In genomic region chr14:121205459-121205858, GRCm38 (mm10) we compare ENCODE assay signal across 22 mouse cellular contexts.
DNase-seq lines count a peak whose midpoint lies in the region; ATAC-seq and TF ChIP-seq lines count a peak whose summit lies in the region.
"Had no signal": no experiment of that assay in that cellular context is flagged by ENCODE, and none has a peak within 500 bp of the region (broad histone marks: within the 10 kb centered on the region; RNA-seq: fewer than 3 reads in every experiment).

No protein-coding gene starts in this region.

- no peaks in the 10 kb centered on the region for H3K27me3 ChIP-seq in embryonic facial prominence, embryonic 12.5 days
- H3K27me3 ChIP-seq in embryonic facial prominence, embryonic 10.5 days (replicated peaks; ENCODE audit: low read depth, poor library complexity, severe bottlenecking), result no peaks in the 10 kb centered on the region
- no peaks in the 10 kb centered on the region for H3K27me3 ChIP-seq in limb, embryonic 12.5 days
- no peaks in the 10 kb centered on the region for H3K27me3 ChIP-seq in limb, embryonic 10.5 days (ENCODE audit: low read depth, poor library complexity, severe bottlenecking)
- H3K27me3 ChIP-seq: hindbrain, embryonic 15.5 days; midbrain, embryonic 15.5 days; stomach, embryonic 15.5 days had no signal

- ATAC-seq in embryonic facial prominence, embryonic 12.5 days (ENCODE audit: insufficient number of reproducible peaks, insufficient read depth, low FRiP score, low TSS enrichment), result no peak
- no peak for ATAC-seq in limb, embryonic 12.5 days (ENCODE audit: insufficient number of reproducible peaks, insufficient read depth, low FRiP score, low TSS enrichment, low read depth)
- ATAC-seq: intestine, embryonic 16.5 days; midbrain, embryonic 15.5 days had no signal

- no peak overlapping the region for H3K4me3 ChIP-seq in embryonic facial prominence, embryonic 12.5 days
- H3K4me3 ChIP-seq in embryonic facial prominence, embryonic 10.5 days, result no peak overlapping the region
- no peak overlapping the region for H3K4me3 ChIP-seq in limb, embryonic 12.5 days (replicated peaks)
- no peak overlapping the region for H3K4me3 ChIP-seq in limb, embryonic 10.5 days
- H3K4me3 ChIP-seq in embryonic fibroblast, embryonic 13.5 days (ENCODE audit: insufficient read depth, low read length), result no peak overlapping the region
- H3K4me3 ChIP-seq: forebrain, embryonic 10.5 days; hindbrain, embryonic 15.5 days; midbrain, embryonic 15.5 days; stomach, embryonic 15.5 days had no signal

- H3K4me2 ChIP-seq in embryonic facial prominence, embryonic 12.5 days (replicated peaks), result no peak overlapping the region
- no peak overlapping the region for H3K4me2 ChIP-seq in limb, embryonic 12.5 days
- H3K4me2 ChIP-seq: hindbrain, embryonic 15.5 days; midbrain, embryonic 15.5 days; stomach, embryonic 15.5 days had no signal

- peak overlapping the region; percentile 75 for H3K27ac ChIP-seq in embryonic facial prominence, embryonic 12.5 days
- no peak overlapping the region for H3K27ac ChIP-seq in embryonic facial prominence, embryonic 10.5 days (replicated peaks)
- H3K27ac ChIP-seq in limb, embryonic 12.5 days, result peak overlapping the region; percentile 67
- H3K27ac ChIP-seq in limb, embryonic 10.5 days, result no peak overlapping the region
- peak overlapping the region; percentile 82 for H3K27ac ChIP-seq in embryonic fibroblast, embryonic 13.5 days (ENCODE audit: insufficient read depth, low read length)
- H3K27ac ChIP-seq: forebrain, embryonic 10.5 days; hindbrain, embryonic 15.5 days; kidney, postnatal 0 days; midbrain, embryonic 15.5 days; stomach, embryonic 15.5 days had no signal

- peaks cover 19% of the 10 kb centered on the region; the same call in 1 of the 2 replicates for H3K36me3 ChIP-seq in embryonic facial prominence, embryonic 12.5 days
- H3K36me3 ChIP-seq in embryonic facial prominence, embryonic 10.5 days (replicated peaks), result peaks cover 45% of the 10 kb centered on the region
- H3K36me3 ChIP-seq in limb, embryonic 12.5 days, result peaks cover 33% of the 10 kb centered on the region
- peaks cover 45% of the 10 kb centered on the region for H3K36me3 ChIP-seq in limb, embryonic 10.5 days
- H3K36me3 ChIP-seq: midbrain, embryonic 15.5 days; stomach, embryonic 15.5 days had no signal

- 43% methylated on average over 3 of the region's 3 CpGs for WGBS in embryonic facial prominence, embryonic 12.5 days
- 81% methylated on average over 3 of the region's 3 CpGs for WGBS in embryonic facial prominence, embryonic 10.5 days
- WGBS in limb, embryonic 12.5 days, result 66% methylated on average over 3 of the region's 3 CpGs
- 94% methylated on average over 3 of the region's 3 CpGs for WGBS in limb, embryonic 10.5 days

- no peak for TF ChIP-seq POLR2A in embryonic fibroblast, embryonic 13.5 days (IDR thresholded peaks at IDR 0.05; ENCODE audit: low read depth, low read length)

- H3K9me3 ChIP-seq in embryonic facial prominence, embryonic 12.5 days, result no peaks in the 10 kb centered on the region
- H3K9me3 ChIP-seq in embryonic facial prominence, embryonic 10.5 days, result no peaks in the 10 kb centered on the region
- H3K9me3 ChIP-seq in limb, embryonic 12.5 days, result no peaks in the 10 kb centered on the region
- H3K9me3 ChIP-seq in limb, embryonic 10.5 days (replicated peaks), result no peaks in the 10 kb centered on the region
- H3K9me3 ChIP-seq: forebrain, embryonic 10.5 days; hindbrain, embryonic 15.5 days; midbrain, embryonic 15.5 days; stomach, embryonic 15.5 days had no signal

- no peak overlapping the region for H3K9ac ChIP-seq in embryonic facial prominence, embryonic 12.5 days
- H3K9ac ChIP-seq in limb, embryonic 12.5 days (replicated peaks), result no peak overlapping the region
- H3K9ac ChIP-seq: hindbrain, embryonic 15.5 days; midbrain, embryonic 15.5 days; stomach, embryonic 15.5 days had no signal

- DNase-seq in embryonic facial prominence, embryonic 10.5 days (ENCODE audit: low spot score), result no peak
- DNase-seq in limb, embryonic 10.5 days (ENCODE audit: low spot score), result no peak
- DNase-seq in Muller cell, postnatal 12 days (ENCODE audit: inconsistent ontology term), result peak; percentile 60
- DNase-seq in layer of hippocampus, adult 18-20 months (ENCODE audit: low spot score in 2 of 2), result no peak
- no peak for DNase-seq in adrenal gland, postnatal 14 days
- DNase-seq: cerebellum, adult 8-10 months; gastrocnemius, postnatal 10 days; heart, adult 18-20 months; heart, postnatal 36 days; right cerebral cortex, postnatal 14 days; spleen, adult 18-20 months; thymus, adult 18-20 months; thymus, postnatal 4 days had no signal

- no peak for TF ChIP-seq CTCF in embryonic fibroblast, embryonic 13.5 days (IDR thresholded peaks at IDR 0.05; ENCODE audit: borderline replicate concordance, insufficient read depth, low read length)

- peaks cover 23% of the 10 kb centered on the region; the same call in 1 of the 2 replicates for H3K4me1 ChIP-seq in embryonic facial prominence, embryonic 12.5 days
- H3K4me1 ChIP-seq in embryonic facial prominence, embryonic 10.5 days, result peaks cover 13% of the 10 kb centered on the region; the same call in 1 of the 2 replicates
- H3K4me1 ChIP-seq in limb, embryonic 12.5 days (replicated peaks), result peaks cover 57% of the 10 kb centered on the region
- H3K4me1 ChIP-seq in limb, embryonic 10.5 days, result peaks cover 6% of the 10 kb centered on the region; the same call in 1 of the 2 replicates
- H3K4me1 ChIP-seq in embryonic fibroblast, embryonic 13.5 days (ENCODE audit: control insufficient read depth, insufficient read depth, low read length), result peaks cover 6% of the 10 kb centered on the region

Comparison
In these comparisons a context has a peak if more than half of its experiments do, and no peak if none do; other contexts are left out.
1. H3K27ac ChIP-seq: peak in embryonic facial prominence, embryonic 12.5 days (single experiment), limb, embryonic 12.5 days (single experiment) and embryonic fibroblast, embryonic 13.5 days (single experiment); none in embryonic facial prominence, embryonic 10.5 days (single experiment) and limb, embryonic 10.5 days (single experiment).